21 mouse cellular contexts compared by ENCODE assay signal in the genomic region with DNA sequence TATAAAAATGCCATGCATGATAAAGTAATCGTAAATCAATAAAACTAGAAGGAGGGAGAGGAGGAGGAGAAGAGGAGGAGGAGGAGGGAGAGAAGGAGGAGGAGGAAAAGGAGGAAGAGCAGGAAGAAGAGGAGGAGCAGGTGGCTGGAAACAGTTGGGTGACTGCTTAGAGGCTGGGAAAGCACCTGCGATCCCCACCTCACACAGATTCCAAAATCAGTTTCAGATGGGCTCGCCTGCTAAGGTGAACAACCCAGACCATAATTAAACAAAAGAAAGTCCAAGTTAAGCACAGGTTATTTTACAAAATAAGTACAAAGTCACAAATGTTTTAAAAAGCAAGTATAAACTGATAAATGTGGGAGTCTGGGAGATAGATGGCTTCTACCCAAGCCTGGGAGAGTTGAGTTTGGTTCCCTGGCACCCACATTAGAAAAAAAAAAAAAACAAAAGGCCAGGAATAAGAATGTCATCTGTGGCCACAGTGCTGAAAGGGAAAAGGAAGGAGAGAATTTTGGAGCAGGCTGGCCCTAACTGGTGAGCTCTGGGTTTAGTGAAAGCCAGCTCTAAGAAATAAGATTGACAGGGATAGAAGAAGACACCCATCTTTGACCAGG.
"Had no signal": no experiment of that assay in that cellular context is flagged by ENCODE, and none has a peak within 500 bp of the region (broad histone marks: within the 10 kb centered on the region; RNA-seq: fewer than 3 reads in every experiment).

No protein-coding gene starts in this region.

- H3K4me3 ChIP-seq: gastrocnemius, adult 2 months; heart, embryonic 10.5 days; heart, embryonic 12.5 days; hindbrain, embryonic 13.5 days; hindbrain, embryonic 15.5 days; layer of hippocampus, adult 2 months; limb, embryonic 10.5 days; limb, embryonic 12.5 days; liver, embryonic 13.5 days had no signal

- H3K4me1 ChIP-seq: hindbrain, embryonic 13.5 days; limb, embryonic 12.5 days; liver, embryonic 13.5 days had no signal

- H3K36me3 ChIP-seq: heart, embryonic 10.5 days; heart, embryonic 12.5 days; hindbrain, embryonic 13.5 days; hindbrain, embryonic 15.5 days; limb, embryonic 10.5 days; limb, embryonic 12.5 days; liver, embryonic 13.5 days had no signal

- H3K9ac ChIP-seq: heart, embryonic 12.5 days; hindbrain, embryonic 13.5 days; hindbrain, embryonic 15.5 days; limb, embryonic 12.5 days; liver, embryonic 13.5 days had no signal

- H3K4me2 ChIP-seq: heart, embryonic 12.5 days; hindbrain, embryonic 13.5 days; hindbrain, embryonic 15.5 days; limb, embryonic 12.5 days; liver, embryonic 11.5 days; liver, embryonic 13.5 days had no signal

- DNase-seq: gastrocnemius, postnatal 10 days; gastrocnemius, postnatal 25 days; heart, postnatal 10 days; kidney, adult 11 months; kidney, adult 2 months; kidney, adult 9 months; kidney, postnatal 10 days; kidney, postnatal 25 days; kidney, postnatal 4 days had no signal

- ATAC-seq: hindbrain, postnatal 0 days; intestine, embryonic 16.5 days had no signal

- H3K27me3 ChIP-seq: heart, embryonic 12.5 days; hindbrain, embryonic 13.5 days; hindbrain, embryonic 15.5 days; limb, embryonic 12.5 days; liver, embryonic 13.5 days had no signal

- H3K27ac ChIP-seq: gastrocnemius, adult 2 months; heart, embryonic 10.5 days; hindbrain, embryonic 13.5 days; hindbrain, embryonic 15.5 days; hindbrain, postnatal 0 days; layer of hippocampus, adult 2 months; limb, embryonic 10.5 days; limb, embryonic 12.5 days; liver, embryonic 13.5 days had no signal

- H3K9me3 ChIP-seq: heart, embryonic 10.5 days; heart, embryonic 12.5 days; hindbrain, embryonic 13.5 days; hindbrain, embryonic 15.5 days; limb, embryonic 10.5 days; limb, embryonic 12.5 days; liver, embryonic 13.5 days had no signal
